Mouse (Mus musculus) liver, adult 2 months (tissue): ENCODE data around the gene Kcmf1.
A peak's percentile ranks its signal among the peaks of the same experiment; 100 is the strongest.

Experiments
- CTCF ChIP-seq: fragments of 200-500 bp; IDR thresholded peaks from 2 replicates; pipeline ENCODE4 v1.5.1; 2011; ENCODE audit warnings: low read depth, low read length, control low read depth
- POLR2A ChIP-seq: fragments of 200-500 bp; IDR thresholded peaks from 2 replicates; pipeline ENCODE4 v1.6.1; 2011; ENCODE audit warnings: low read length, control low read depth; ENCODE audit not compliant: insufficient read depth; ENCODE audit errors: extremely low read depth

- no peak for TF ChIP-seq POLR2A
- TF ChIP-seq CTCF: peak; percentile 27
Observed at GRCm38 (mm10) chr6:72891238-72891637, 8.5 kb downstream of the Kcmf1 start.
